Mouse (Mus musculus) liver, embryonic 14.5 days (tissue): Measurements from ENCODE around the gene Cilp. TPM values are rescaled to one million over a fixed set of nuclear protein-coding genes. Genes with fewer than 3 reads are reported as not detected.

Experiments
- ATAC-seq: fragments of 200-750 bp; cut with Nextera tagmentation; 2 replicates; pipeline ENCODE4 v1.8.0; 2017; ENCODE audit warnings: moderate number of reproducible peaks, mild to moderate bottlenecking, moderate library complexity; ENCODE audit not compliant: insufficient read depth
- DNase-seq, 3 experiments: peaks; one replicate each; pipeline ENCODE4 v3.0.0-alpha.2; 2012 to 2013; ENCODE audit warnings: low read depth in 3 of 3, low spot score in 3 of 3
- H3K27ac ChIP-seq: fragments of 300-500 bp; sonication (generic); 2 replicates; pipeline ENCODE4 v1.5.1; 2014; ENCODE audit warnings: moderate library complexity, mild to moderate bottlenecking, control low read depth, inconsistent platforms
- H3K27me3 ChIP-seq: fragments of 300-500 bp; sonication (generic); 2 replicates; pipeline ENCODE4 v1.6.1; 2014; ENCODE audit warnings: mild to moderate bottlenecking, low read length, moderate library complexity; ENCODE audit not compliant: control insufficient read depth, insufficient read depth
- H3K36me3 ChIP-seq: fragments of 300-500 bp; sonication (generic); replicated peaks from 2 replicates; pipeline ENCODE4 v1.6.1; 2014; ENCODE audit warnings: low read depth; ENCODE audit not compliant: control insufficient read depth, insufficient read depth
- H3K4me1 ChIP-seq, 2 experiments: fragments of 200-500 bp in 1 of 2; fragments of 300-500 bp in 1 of 2; sonication (generic) in 1 of 2; replicated peaks; 2 replicates each; pipeline ENCODE4 v1.6.1; 2012 to 2014; ENCODE audit warnings: antibody characterized with exemption in 1 of 2, inconsistent platforms in 1 of 2, low read length in 1 of 2; ENCODE audit not compliant: control insufficient read depth in 2 of 2, insufficient read depth in 2 of 2
- H3K4me2 ChIP-seq: fragments of 300-500 bp; sonication (generic); 2 replicates; pipeline ENCODE4 v1.6.1; 2014; ENCODE audit warnings: low read depth, mild to moderate bottlenecking, control low read depth, moderate library complexity
- H3K4me3 ChIP-seq, 2 experiments: fragments of 200-500 bp in 1 of 2; fragments of 300-500 bp in 1 of 2; sonication (generic) in 1 of 2; 2 replicates each; pipeline ENCODE4 v1.5.1; 2012 to 2014; ENCODE audit warnings: low read depth in 2 of 2, low read length in 2 of 2, mild to moderate bottlenecking in 2 of 2, control low read depth in 1 of 2, inconsistent platforms in 1 of 2, moderate library complexity in 1 of 2; ENCODE audit not compliant: insufficient read depth in 1 of 2
- H3K9ac ChIP-seq: fragments of 300-500 bp; sonication (generic); replicated peaks from 2 replicates; pipeline ENCODE4 v1.6.1; 2014; ENCODE audit warnings: mild to moderate bottlenecking, control low read depth, moderate library complexity
- H3K9me3 ChIP-seq: fragments of 300-500 bp; sonication (generic); 2 replicates; pipeline ENCODE4 v1.6.1; 2016; ENCODE audit warnings: low read length, mixed read lengths; ENCODE audit not compliant: control insufficient read depth
- CTCF ChIP-seq: IDR thresholded peaks from 2 replicates; pipeline ENCODE4 v1.5.1; 2016; ENCODE audit warnings: antibody characterized with exemption, low read depth, control low read depth
- EP300 ChIP-seq: IDR thresholded peaks from 2 replicates; pipeline ENCODE4 v1.6.1; 2016; ENCODE audit warnings: antibody characterized with exemption, low read depth
- WGBS: fragments of 180-500 bp; shearing (Covaris S2); extraction: QIAGEN DNeasy Blood & Tissue Kit; methylation state at CpG from one replicate; pipeline ENCODE4 v1.1.7; 2014; ENCODE audit not compliant: insufficient replicate concordance; 5-methylcytosine and 5-hydroxymethylcytosine counted together
- polyA plus RNA-seq, 2 experiments: library from polyadenylated mRNA; depleted of rRNA in 1 of 2; stranded (reverse) in 1 of 2; unstranded in 1 of 2; fragments of >200 nt; fragmentation: Nextera tagmentation in 1 of 2; extraction: Ambion mirVana in 1 of 2; gene quantifications; 2 replicates each; pipeline versions ENCODE4 v1.2.1 to v1.2.3; 2012 to 2014

The Cilp gene
- polyA plus RNA-seq, 2 experiments = 0.01 TPM; not detected in 1

- no peak for DNase-seq
- peaks cover 30% of the 10 kb centered on the region for H3K36me3 ChIP-seq
- ATAC-seq = no peak
- TF ChIP-seq CTCF = no peak
- no peak for TF ChIP-seq EP300
- no peak overlapping the region for H3K4me2 ChIP-seq
- 61% methylated on average over 1 of the region's 1 CpGs for WGBS
- H3K9ac ChIP-seq = no peak overlapping the region
- no peaks in the 10 kb centered on the region for H3K9me3 ChIP-seq
- no peaks in the 10 kb centered on the region for H3K27me3 ChIP-seq
- no peaks in the 10 kb centered on the region for H3K4me1 ChIP-seq
- H3K4me3 ChIP-seq = no peak overlapping the region
- no peak overlapping the region for H3K27ac ChIP-seq
These were observed 43.0 kb downstream of the Cilp start for GRCm38 (mm10) chr9:65308011-65308410.

- H3K27me3 ChIP-seq = no peaks in the 10 kb centered on the region
- H3K36me3 ChIP-seq = peaks cover 29% of the 10 kb centered on the region
- H3K4me2 ChIP-seq = no peak overlapping the region
- H3K9ac ChIP-seq = no peak overlapping the region
- H3K4me1 ChIP-seq = no peaks in the 10 kb centered on the region
- DNase-seq (no peak), ATAC-seq (0 out of 2 replicates have a peak, but pooled peaks have one; percentile 23)
- H3K27ac ChIP-seq = no peak overlapping the region
- WGBS = 84% methylated on average over 4 of the region's 4 CpGs
- H3K9me3 ChIP-seq = no peaks in the 10 kb centered on the region
- H3K4me3 ChIP-seq = no peak overlapping the region
- no peak for TF ChIP-seq EP300
- TF ChIP-seq CTCF = no peak
These were observed 47.8 kb downstream of the Cilp start for GRCm38 (mm10) chr9:65312669-65313357.

GRCm38 (mm10) chr9:65313846-65314245 lies 48.9 kb downstream of the Cilp start:
- ATAC-seq (no peak), DNase-seq (no peak)
- TF ChIP-seq EP300 (no peak), CTCF (no peak)
- Histone ChIP-seq H3K4me2 (no peak overlapping the region), H3K4me3 (no peak overlapping the region), H3K9me3 (no peaks in the 10 kb centered on the region), H3K36me3 (peaks cover 24% of the 10 kb centered on the region), H3K27me3 (no peaks in the 10 kb centered on the region), H3K27ac (no peak overlapping the region), H3K9ac (no peak overlapping the region), H3K4me1 (no peaks in the 10 kb centered on the region)
- 75% methylated on average over 1 of the region's 1 CpGs for WGBS

GRCm38 (mm10) chr9:65322255-65322900 lies 57.4 kb downstream of the Cilp start:
- ATAC-seq (no peak), DNase-seq (no peak)
- H3K4me1 ChIP-seq = no peaks in the 10 kb centered on the region
- no peak overlapping the region for H3K4me3 ChIP-seq
- no peak overlapping the region for H3K4me2 ChIP-seq
- no peak overlapping the region for H3K27ac ChIP-seq
- H3K36me3 ChIP-seq = peaks cover 34% of the 10 kb centered on the region
- WGBS = 80% methylated on average over 11 of the region's 11 CpGs
- H3K27me3 ChIP-seq = no peaks in the 10 kb centered on the region
- no peak overlapping the region for H3K9ac ChIP-seq
- no peaks in the 10 kb centered on the region for H3K9me3 ChIP-seq
- no peak for TF ChIP-seq EP300
- no peak for TF ChIP-seq CTCF

DNA sequence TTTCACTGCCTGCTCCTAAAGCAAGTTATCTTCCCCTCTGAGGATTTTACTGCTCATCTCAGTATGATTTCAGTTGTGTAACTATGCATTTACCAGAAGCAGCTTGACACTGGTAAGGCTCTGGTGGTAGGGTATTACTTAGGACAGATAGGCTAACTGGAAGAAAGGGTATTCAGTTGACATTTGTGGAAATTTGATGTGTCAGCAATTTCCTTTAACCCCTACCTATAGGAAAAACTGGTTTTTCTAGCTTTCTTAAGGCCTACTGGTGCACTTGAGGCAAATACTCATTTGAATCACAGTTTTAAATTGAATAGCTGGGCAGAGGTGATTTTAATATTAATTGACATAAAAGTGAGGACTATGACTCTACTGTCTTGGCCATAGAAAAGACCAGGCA lies 61.0 kb downstream of the Cilp start:
- Histone ChIP-seq H3K4me1 (no peaks in the 10 kb centered on the region), H3K36me3 (peaks cover 27% of the 10 kb centered on the region), H3K27me3 (no peaks in the 10 kb centered on the region), H3K27ac (no peak overlapping the region), H3K9ac (no peak overlapping the region), H3K4me3 (no peak overlapping the region), H3K4me2 (no peak overlapping the region), H3K9me3 (no peaks in the 10 kb centered on the region)
- no peak for TF ChIP-seq CTCF
- TF ChIP-seq EP300 = no peak
- no peak for ATAC-seq
- DNase-seq = no peak
